Mouse (Mus musculus) lung, postnatal 0 days (tissue): ENCODE measurements around the gene 1700030K09Rik. TPM values are rescaled to one million over a fixed set of nuclear protein-coding genes. Genes with fewer than 3 reads are reported as not detected.

ENCODE experiments used
- ATAC-seq: fragments of 200-750 bp; cut with Nextera tagmentation; 2 replicates; pipeline ENCODE4 v1.8.0; 2017; ENCODE audit warnings: moderate library complexity
- DNase-seq: peaks from one replicate; pipeline ENCODE4 v3.0.0-alpha.2; 2016; ENCODE audit warnings: low spot score
- H3K27ac ChIP-seq: fragments of 300-500 bp; sonication (generic); 2 replicates; pipeline ENCODE4 v1.5.1; 2014; ENCODE audit warnings: antibody characterized with exemption, mild to moderate bottlenecking, low read length, mixed read lengths
- H3K27me3 ChIP-seq: fragments of 300-500 bp; sonication (generic); replicated peaks from 2 replicates; pipeline ENCODE4 v1.6.1; 2014; ENCODE audit warnings: low read length, mixed read lengths; ENCODE audit not compliant: insufficient read depth
- H3K36me3 ChIP-seq: fragments of 300-500 bp; sonication (generic); 2 replicates; pipeline ENCODE4 v1.6.1; 2014; ENCODE audit warnings: low read length, mixed read lengths; ENCODE audit not compliant: insufficient read depth
- H3K4me1 ChIP-seq: fragments of 300-500 bp; sonication (generic); 2 replicates; pipeline ENCODE4 v1.6.1; 2014; ENCODE audit warnings: antibody characterized with exemption, low read depth, low read length, mixed read lengths; ENCODE audit not compliant: insufficient read depth
- H3K4me2 ChIP-seq: fragments of 300-500 bp; sonication (generic); replicated peaks from 2 replicates; pipeline ENCODE4 v1.6.1; 2014; ENCODE audit warnings: low read depth, mild to moderate bottlenecking, low read length, moderate library complexity, mixed read lengths
- H3K4me3 ChIP-seq: fragments of 300-500 bp; sonication (generic); 2 replicates; pipeline ENCODE4 v1.5.1; 2014; ENCODE audit warnings: low read depth, low read length
- H3K9ac ChIP-seq: fragments of 300-500 bp; sonication (generic); replicated peaks from 2 replicates; pipeline ENCODE4 v1.6.1; 2014; ENCODE audit warnings: low read depth, mild to moderate bottlenecking
- H3K9me3 ChIP-seq: fragments of 300-500 bp; sonication (generic); 2 replicates; pipeline ENCODE4 v1.6.1; 2016; ENCODE audit warnings: low read length, mixed read lengths
- CTCF ChIP-seq: IDR thresholded peaks from 2 replicates; pipeline ENCODE4 v1.5.1; 2016; ENCODE audit warnings: antibody characterized with exemption, mild to moderate bottlenecking
- EP300 ChIP-seq: IDR thresholded peaks from 2 replicates; pipeline ENCODE4 v1.6.1; 2016; ENCODE audit warnings: antibody characterized with exemption, mild to moderate bottlenecking, control low read depth
- WGBS: fragments of 180-500 bp; shearing (Covaris S2); extraction: QIAGEN DNeasy Blood & Tissue Kit; methylation state at CpG from one replicate; pipeline ENCODE4 v1.1.7; 2014; 5-methylcytosine and 5-hydroxymethylcytosine counted together
- polyA plus RNA-seq: library from polyadenylated mRNA; unstranded; fragments of >200 nt; fragmentation: Nextera tagmentation; extraction: Ambion mirVana; gene quantifications from 2 replicates; pipeline ENCODE4 v1.2.1, GENCODE M21; 2015

Gene 1700030K09Rik
- 7.9 and 9.0 TPM in 2 replicates for polyA plus RNA-seq

GRCm38 (mm10) chr8:72443338-72443993, at the start of gene 1700030K09Rik, which contains the start of gene Calr3:
Gene 1700030K09Rik (plus strand): TSS chr8:72443880.
Gene Calr3 (minus strand): TSS chr8:72443870.
- Histone ChIP-seq H3K27ac (peak within 1 kb of the TSS; percentile 55; the same call in 1 of the 2 replicates), H3K27me3 (no peaks in the 10 kb centered on the region), H3K4me3 (peak within 1 kb of the TSS; percentile 32), H3K9ac (no peak within 1 kb of the TSS; the same call in 1 of the 2 replicates), H3K9me3 (no peaks in the 10 kb centered on the region), H3K4me1 (no peaks in the 10 kb centered on the region; the same call in 1 of the 2 replicates), H3K36me3 (no peaks in the 10 kb centered on the region), H3K4me2 (peak within 1 kb of the TSS; percentile 60)
- TF ChIP-seq CTCF (no peak), EP300 (no peak)
- ATAC-seq (peak; percentile 100), DNase-seq (peak; percentile 99)
- 6% methylated on average over 34 of the region's 34 CpGs for WGBS

GRCm38 (mm10) chr8:72401381-72401780, 42.3 kb upstream of the 1700030K09Rik start:
- WGBS: 74% methylated on average over 1 of the region's 1 CpGs
- DNase-seq (no peak), ATAC-seq (no peak)

GRCm38 (mm10) chr8:72402981-72403380, 40.7 kb upstream of the 1700030K09Rik start:
- TF ChIP-seq CTCF (no peak), EP300 (no peak)
- Histone ChIP-seq H3K27ac (no peak overlapping the region), H3K4me1 (no peaks in the 10 kb centered on the region), H3K9ac (no peak overlapping the region), H3K36me3 (no peaks in the 10 kb centered on the region; the same call in 1 of the 2 replicates), H3K27me3 (no peaks in the 10 kb centered on the region), H3K4me3 (no peak overlapping the region), H3K4me2 (no peak overlapping the region), H3K9me3 (no peaks in the 10 kb centered on the region)
- DNase-seq (no peak), ATAC-seq (no peak)
- 93% methylated on average over 3 of the region's 3 CpGs for WGBS

More at GRCm38 (mm10) chr8:72401381-72401780, 42.3 kb upstream of the 1700030K09Rik start:
- H3K9me3 ChIP-seq: no peaks in the 10 kb centered on the region
- H3K27me3 ChIP-seq: no peaks in the 10 kb centered on the region
- H3K27ac ChIP-seq: no peak overlapping the region
- no peak for TF ChIP-seq EP300
- TF ChIP-seq CTCF: no peak
- no peak overlapping the region for H3K9ac ChIP-seq
- H3K4me2 ChIP-seq: no peak overlapping the region
- H3K4me1 ChIP-seq: no peaks in the 10 kb centered on the region
- no peaks in the 10 kb centered on the region; the same call in 1 of the 2 replicates for H3K36me3 ChIP-seq
- no peak overlapping the region for H3K4me3 ChIP-seq

GRCm38 (mm10) chr8:72407878-72408277, 35.8 kb upstream of the 1700030K09Rik start:
- no peaks in the 10 kb centered on the region for H3K9me3 ChIP-seq
- H3K27me3 ChIP-seq: no peaks in the 10 kb centered on the region
- no peak overlapping the region for H3K4me3 ChIP-seq
- DNase-seq (no peak), ATAC-seq (no peak)
- H3K27ac ChIP-seq: no peak overlapping the region
- 89% methylated on average over 1 of the region's 1 CpGs for WGBS
- H3K4me1 ChIP-seq: peaks cover 3% of the 10 kb centered on the region; the same call in 1 of the 2 replicates
- no peak overlapping the region for H3K4me2 ChIP-seq
- no peaks in the 10 kb centered on the region for H3K36me3 ChIP-seq
- TF ChIP-seq EP300: no peak
- 0 out of 2 replicates have a peak, but pooled peaks have one; percentile 7 for TF ChIP-seq CTCF
- no peak overlapping the region for H3K9ac ChIP-seq

- Histone ChIP-seq H3K27me3 (no peaks in the 10 kb centered on the region), H3K9me3 (no peaks in the 10 kb centered on the region), H3K4me3 (no peak overlapping the region), H3K36me3 (no peaks in the 10 kb centered on the region), H3K4me1 (peaks cover 3% of the 10 kb centered on the region; the same call in 1 of the 2 replicates), H3K4me2 (no peak overlapping the region), H3K27ac (no peak overlapping the region), H3K9ac (no peak overlapping the region)
- TF ChIP-seq CTCF (no peak), EP300 (no peak)
- WGBS: 69% methylated on average over 3 of the region's 3 CpGs
- DNase-seq: no peak
- no peak for ATAC-seq
Measured at GRCm38 (mm10) chr8:72409443-72409842, 34.2 kb upstream of the 1700030K09Rik start.

- Histone ChIP-seq H3K4me1 (peaks cover 3% of the 10 kb centered on the region), H3K36me3 (no peaks in the 10 kb centered on the region), H3K4me3 (no peak overlapping the region), H3K27ac (no peak overlapping the region), H3K27me3 (no peaks in the 10 kb centered on the region), H3K9ac (no peak overlapping the region), H3K9me3 (no peaks in the 10 kb centered on the region), H3K4me2 (no peak overlapping the region)
- TF ChIP-seq EP300 (no peak), CTCF (0 out of 2 replicates have a peak, but pooled peaks have one; percentile 2)
- no peak for DNase-seq
- peak; percentile 57 for ATAC-seq
- 77% methylated on average over 7 of the region's 7 CpGs for WGBS
Measured at GRCm38 (mm10) chr8:72413839-72414238, 29.8 kb upstream of the 1700030K09Rik start.
